Mouse (Mus musculus): ENCODE data around the gene 1110025L11Rik. TPM values are rescaled to one million over a fixed set of nuclear protein-coding genes. Genes with fewer than 3 reads are reported as not detected.

Gene 1110025L11Rik
- total RNA-seq (2023; ENCODE audit: inconsistent age): not detected in 4 replicates

DNA sequence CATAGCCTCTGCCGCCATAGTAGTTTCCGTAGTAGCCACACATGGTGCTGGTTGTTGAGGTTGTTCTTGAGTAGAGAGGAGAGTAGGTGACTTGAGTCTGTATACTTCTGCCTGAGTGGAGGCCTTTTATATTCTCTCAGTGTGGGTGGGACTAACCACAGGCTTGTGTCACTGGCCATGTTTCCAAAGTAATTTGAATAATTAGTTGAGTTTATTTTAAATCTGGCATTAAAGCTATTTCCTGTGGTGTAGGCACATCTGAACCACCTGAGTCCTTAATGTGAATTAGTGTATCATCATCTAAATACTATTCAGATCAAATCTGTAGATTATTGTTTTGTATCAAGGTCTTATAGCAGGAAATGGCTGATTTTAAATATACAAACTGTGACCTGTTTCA is at the start of gene 1110025L11Rik:
TSS of gene 1110025L11Rik (minus strand) at position 101 of the 400 bp plus-strand sequence.

GRCm38 (mm10) chr16:89047783-89048182 is 16.0 kb downstream of the 1110025L11Rik start, which contains the start of gene Krtap6-5:
Gene Krtap6-5 (minus strand): TSS chr16:89047883.

GRCm38 (mm10) chr16:89041372-89041771 is 22.4 kb downstream of the 1110025L11Rik start, which contains the start of gene Gm10228:
Gene Gm10228 (minus strand): TSS chr16:89041472.

GRCm38 (mm10) chr16:89031399-89031798 is 32.4 kb downstream of the 1110025L11Rik start, which contains the start of gene Krtap6-1:
Gene Krtap6-1 (plus strand): TSS chr16:89031699.

DNA sequence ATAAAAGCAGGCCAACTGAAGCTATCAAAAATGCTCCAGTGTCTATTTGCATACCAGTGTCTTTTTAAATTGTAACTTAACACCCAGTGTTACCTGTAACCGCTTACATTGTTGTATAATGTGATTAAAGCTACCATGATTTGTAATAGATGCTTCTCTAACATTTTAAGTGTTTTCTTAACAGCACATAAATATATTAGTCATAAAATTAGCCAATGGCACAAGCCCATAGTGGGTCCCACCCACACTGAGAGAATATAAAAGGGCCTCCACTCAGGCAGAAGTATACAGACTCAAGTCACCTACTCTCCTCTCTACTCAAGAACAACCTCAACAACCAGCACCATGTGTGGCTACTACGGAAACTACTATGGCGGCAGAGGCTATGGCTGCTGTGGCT is 48.8 kb downstream of the 1110025L11Rik start, which contains the start of gene Gm10229:
TSS of gene Gm10229 (plus strand) at position 301 of the 400 bp plus-strand sequence.

Other genes starting within 250 kb of the 1110025L11Rik start
- gene Krtap15, start 243.8 kb downstream of the 1110025L11Rik start, total RNA-seq (2023; ENCODE audit: inconsistent age): not detected in 4 replicates
- not detected in 4 replicates for gene Krtap14, start 237.9 kb downstream of the 1110025L11Rik start, total RNA-seq (2023; ENCODE audit: inconsistent age)
- not detected in 4 replicates for gene Krtap19-1, start 194.6 kb downstream of the 1110025L11Rik start, total RNA-seq (2023; ENCODE audit: inconsistent age)
- not detected in 4 replicates for gene Krtap19-2, start 189.7 kb downstream of the 1110025L11Rik start, total RNA-seq (2023; ENCODE audit: inconsistent age)
- gene Krtap19-3, start 186.0 kb downstream of the 1110025L11Rik start, total RNA-seq (2023; ENCODE audit: inconsistent age): not detected in 4 replicates
- not detected in 4 replicates for gene Krtap19-4, start 178.9 kb downstream of the 1110025L11Rik start, total RNA-seq (2023; ENCODE audit: inconsistent age)
- not detected in 4 replicates for gene Krtap19-5, start 167.5 kb downstream of the 1110025L11Rik start, total RNA-seq (2023; ENCODE audit: inconsistent age)
- gene Krtap19-9b, start 131.7 kb downstream of the 1110025L11Rik start, total RNA-seq (2023; ENCODE audit: inconsistent age): not detected in 4 replicates
- gene Krtap16-3, start 101.1 kb downstream of the 1110025L11Rik start, total RNA-seq (2023; ENCODE audit: inconsistent age): not detected in 4 replicates
- not detected in 4 replicates for gene Krtap22-2, start 53.2 kb downstream of the 1110025L11Rik start, total RNA-seq (2023; ENCODE audit: inconsistent age)
- gene Gm10229, start 48.7 kb downstream of the 1110025L11Rik start, total RNA-seq (2023; ENCODE audit: inconsistent age): not detected in 4 replicates
- not detected in 4 replicates for gene Krtap6-1, start 32.3 kb downstream of the 1110025L11Rik start, total RNA-seq (2023; ENCODE audit: inconsistent age)
- gene Gm10228, start 22.5 kb downstream of the 1110025L11Rik start, total RNA-seq (2023; ENCODE audit: inconsistent age): not detected in 4 replicates
- gene Krtap6-5, start 16.1 kb downstream of the 1110025L11Rik start, total RNA-seq (2023; ENCODE audit: inconsistent age): not detected in 4 replicates
- not detected in 4 replicates for gene Krtap6-3, start 20.0 kb upstream of the 1110025L11Rik start, total RNA-seq (2023; ENCODE audit: inconsistent age)
- not detected in 4 replicates for gene Gm6358, start 76.8 kb upstream of the 1110025L11Rik start, total RNA-seq (2023; ENCODE audit: inconsistent age)
- not detected in 4 replicates for gene Gm10061, start 87.1 kb upstream of the 1110025L11Rik start, total RNA-seq (2023; ENCODE audit: inconsistent age)
- gene Gm9789, start 94.0 kb upstream of the 1110025L11Rik start, total RNA-seq (2023; ENCODE audit: inconsistent age): not detected in 4 replicates
- gene Gm7735, start 105.5 kb upstream of the 1110025L11Rik start, total RNA-seq (2023; ENCODE audit: inconsistent age): not detected in 4 replicates
- gene 1110057P08Rik, start 110.7 kb upstream of the 1110025L11Rik start, total RNA-seq (2023; ENCODE audit: inconsistent age): not detected in 4 replicates
- not detected in 4 replicates for gene Krtap20-2, start 141.9 kb upstream of the 1110025L11Rik start, total RNA-seq (2023; ENCODE audit: inconsistent age)